Mouse (Mus musculus): ENCODE measurements around the gene Tspan3.

The Tspan3 gene

DNA sequence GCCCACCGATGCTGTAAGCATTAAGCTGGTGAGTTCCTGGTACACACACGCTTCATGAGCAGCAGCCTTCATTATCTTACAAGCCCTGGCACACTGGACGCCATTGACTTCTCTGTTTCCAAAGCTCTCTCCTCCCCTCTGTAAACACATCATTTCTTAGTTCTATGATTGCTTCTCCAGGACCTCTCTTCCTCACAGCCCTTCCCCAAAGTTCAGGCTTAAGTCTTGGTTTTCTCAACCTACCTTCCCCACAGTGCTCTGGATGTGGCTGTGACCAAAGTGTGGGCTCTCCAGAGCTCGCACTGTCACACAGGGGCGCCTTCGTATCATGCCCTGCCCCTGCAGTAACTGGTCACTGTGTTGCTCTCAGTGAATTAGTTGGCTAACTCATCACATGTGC is at the start of gene Tspan3:
Gene Tspan3, minus strand, starts transcription at position 101 of the 400 bp plus-strand sequence.
- in situ Hi-C loops (cut with MboI, MseI), result no loop called here

DNA sequence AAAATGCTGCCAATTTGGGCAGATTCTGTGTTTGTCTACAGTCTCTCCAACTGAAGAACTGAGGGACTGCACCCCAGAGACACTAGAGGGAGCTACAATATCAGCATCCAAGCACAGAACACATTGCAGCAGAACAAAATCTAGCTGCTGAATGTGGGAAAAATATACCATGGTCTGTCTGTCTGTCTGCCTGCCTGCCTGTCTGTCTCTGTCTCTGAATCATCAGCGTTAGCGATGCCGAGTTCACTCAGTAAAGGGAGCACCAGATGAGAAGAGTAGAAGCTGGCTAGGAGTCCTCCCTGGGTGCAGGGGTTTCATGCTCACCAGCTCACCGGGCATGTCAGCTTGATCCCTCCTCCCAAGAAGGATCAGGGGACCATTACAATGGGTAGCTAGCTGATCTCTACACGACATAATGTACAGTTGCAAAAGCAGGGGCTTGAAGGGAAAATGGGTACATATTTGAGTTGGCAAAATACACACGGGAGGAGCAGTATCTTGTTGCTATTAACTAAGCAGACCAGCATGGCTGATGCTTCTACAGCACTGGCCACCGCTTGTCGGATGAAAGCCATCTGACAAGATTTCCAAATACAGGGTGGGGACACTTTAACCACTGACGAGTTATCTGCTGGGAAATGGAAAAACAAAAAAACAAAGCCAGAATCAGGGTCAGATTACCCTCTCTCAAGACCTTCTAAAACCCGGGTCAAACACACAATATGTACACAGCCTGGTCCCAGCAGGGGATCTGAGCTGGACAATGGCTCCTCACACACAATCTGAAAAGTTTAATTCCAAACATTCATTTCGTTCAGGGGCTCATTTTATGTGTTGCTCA is 48.4 kb upstream of the Tspan3 start:
- in situ Hi-C loops (cut with MboI, MseI), result no loop called here

- in situ Hi-C loops (cut with MboI, MseI), result no loop called here
These were observed 43.5 kb upstream of the Tspan3 start for GRCm38 (mm10) chr9:56208817-56209216.

DNA sequence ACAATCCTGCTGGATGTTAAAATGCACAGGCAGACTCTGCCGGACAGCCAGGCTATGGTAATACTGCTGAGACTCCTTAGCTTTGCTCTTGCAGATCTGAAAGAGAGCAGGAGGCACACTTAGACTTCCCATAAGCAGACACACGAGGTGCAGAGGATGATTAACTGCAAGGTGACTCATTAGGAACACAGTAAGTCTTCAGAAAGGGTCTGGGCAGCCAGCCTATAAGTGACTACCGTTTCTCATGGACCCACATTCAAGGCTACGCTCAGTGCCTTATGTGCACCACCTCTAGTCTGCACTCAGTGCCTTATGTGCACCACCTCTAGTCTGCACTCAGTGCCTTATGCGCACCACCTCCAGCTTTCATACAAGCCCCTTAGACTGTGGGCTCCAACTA is 42.2 kb upstream of the Tspan3 start:
- in situ Hi-C loops (cut with MboI, MseI), result no loop called here

DNA sequence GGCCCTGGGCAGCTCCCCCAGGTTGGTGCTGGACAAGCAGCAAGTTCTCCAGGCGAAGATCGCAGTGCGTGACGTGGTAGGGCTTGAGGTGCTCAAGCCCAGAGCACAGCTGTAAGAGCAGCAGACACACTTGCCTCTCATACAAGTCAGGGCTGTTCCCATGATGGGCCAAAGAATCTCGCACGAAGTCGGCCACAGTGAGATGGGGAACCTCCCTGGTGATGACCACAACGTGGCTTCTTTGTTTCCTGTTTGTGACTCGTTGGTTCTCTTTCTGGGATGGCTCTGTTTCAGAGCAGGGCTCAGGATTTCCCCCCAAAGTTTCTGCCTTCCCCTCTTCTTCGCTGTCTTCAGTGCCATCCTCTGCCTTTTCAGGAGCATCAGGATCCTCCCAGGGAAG is 41.8 kb upstream of the Tspan3 start:
- in situ Hi-C loops (cut with MboI, MseI), result no loop called here

DNA sequence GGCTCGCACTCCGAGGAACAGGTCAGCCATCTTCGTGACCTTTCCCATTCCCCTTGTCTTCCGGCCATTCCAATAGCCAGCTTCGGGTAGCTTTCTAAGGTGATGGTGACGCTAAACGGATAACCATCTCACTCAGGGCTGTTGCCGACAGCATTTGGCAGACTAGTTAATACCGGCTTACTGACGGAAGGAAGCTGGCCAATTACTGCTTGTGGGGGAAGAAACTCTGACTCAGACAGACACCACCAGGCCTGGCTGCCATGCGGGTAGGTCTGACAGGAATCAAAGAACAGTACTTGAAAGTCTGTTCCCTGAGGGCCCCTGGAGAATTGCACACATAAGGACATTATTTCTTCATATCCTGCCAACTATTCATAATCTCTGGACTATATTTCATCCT is 40.1 kb upstream of the Tspan3 start:
- in situ Hi-C loops (cut with MboI, MseI), result no loop called here

DNA sequence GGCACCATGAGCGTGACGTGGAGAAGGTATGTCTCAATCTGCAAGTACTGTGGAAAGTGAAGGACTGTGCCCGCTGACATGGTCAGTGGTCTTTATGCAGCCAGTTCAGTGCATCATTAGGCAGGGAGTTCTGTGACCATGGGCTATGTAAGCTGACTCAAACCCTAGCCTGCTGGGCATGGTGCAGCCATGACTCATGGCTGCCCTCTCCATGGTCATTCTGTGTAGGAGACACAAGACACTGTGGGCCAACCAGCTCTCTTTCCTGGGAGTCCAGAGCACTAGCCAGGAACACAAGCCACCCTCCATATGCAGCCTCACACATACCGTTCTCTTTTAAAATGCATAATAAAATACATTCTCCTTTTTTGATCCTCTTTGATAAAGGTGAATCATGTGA is 39.0 kb upstream of the Tspan3 start:
- in situ Hi-C loops (cut with MboI, MseI), result loop anchor here (5.0 kb wide), 1 partner anchor 348 kb away; no protein-coding TSS in a partner anchor

DNA sequence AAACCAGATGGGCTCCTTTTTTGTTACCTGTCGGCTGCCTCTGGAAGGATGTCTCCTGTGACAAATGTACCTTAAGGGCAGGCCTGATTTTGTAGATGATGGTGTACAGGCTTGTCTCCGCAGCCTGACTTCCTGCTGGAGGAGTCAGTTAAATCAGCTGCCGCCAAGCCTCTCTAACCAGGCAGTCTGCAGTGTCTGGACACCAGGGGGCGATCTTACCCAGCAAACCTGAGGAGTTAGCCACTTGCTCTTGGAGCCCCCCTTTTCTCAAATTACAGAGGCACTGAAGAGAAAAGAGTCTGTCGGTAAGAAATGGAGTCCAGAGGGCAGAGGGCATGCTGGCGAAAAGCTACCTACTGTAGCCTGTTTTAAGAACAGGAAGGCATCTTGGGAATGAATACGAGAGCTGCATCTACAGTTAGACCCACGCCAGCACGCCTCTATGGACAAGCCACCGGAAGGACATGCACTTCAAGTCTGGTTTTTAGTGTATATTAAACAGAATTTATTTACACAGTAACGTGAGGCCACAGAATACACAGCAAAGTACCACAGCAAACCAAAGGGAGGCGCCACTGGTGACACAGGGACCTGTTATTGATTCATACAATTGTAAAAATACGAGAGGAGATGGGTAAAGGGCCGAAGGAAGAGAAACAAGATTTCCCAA is 35.5 kb upstream of the Tspan3 start:
- in situ Hi-C loops (cut with MboI, MseI), result loop anchor here (5.0 kb wide), 1 partner anchor 352 kb away; no protein-coding TSS in a partner anchor

DNA sequence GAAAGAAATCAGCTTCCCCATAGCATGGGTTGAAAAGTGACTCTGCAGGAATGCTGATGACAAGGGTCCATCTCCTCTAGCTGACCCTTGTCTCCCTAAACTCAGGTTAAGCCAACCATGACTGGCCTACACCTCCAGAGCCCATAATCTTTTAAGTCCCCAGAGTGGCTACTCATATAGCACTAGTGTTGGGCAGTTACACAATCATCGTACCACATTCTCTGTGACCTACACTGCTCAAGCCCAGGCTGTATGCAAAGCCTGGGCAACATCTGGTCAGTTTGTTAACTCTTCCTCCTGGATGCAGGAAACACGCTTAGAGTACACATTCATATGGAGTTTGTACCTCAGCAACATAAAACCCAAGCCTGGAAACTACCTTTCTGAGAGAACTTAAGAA is 34.9 kb upstream of the Tspan3 start:
- in situ Hi-C loops (cut with MboI, MseI), result loop anchor here (5.0 kb wide), 1 partner anchor 352 kb away; no protein-coding TSS in a partner anchor

DNA sequence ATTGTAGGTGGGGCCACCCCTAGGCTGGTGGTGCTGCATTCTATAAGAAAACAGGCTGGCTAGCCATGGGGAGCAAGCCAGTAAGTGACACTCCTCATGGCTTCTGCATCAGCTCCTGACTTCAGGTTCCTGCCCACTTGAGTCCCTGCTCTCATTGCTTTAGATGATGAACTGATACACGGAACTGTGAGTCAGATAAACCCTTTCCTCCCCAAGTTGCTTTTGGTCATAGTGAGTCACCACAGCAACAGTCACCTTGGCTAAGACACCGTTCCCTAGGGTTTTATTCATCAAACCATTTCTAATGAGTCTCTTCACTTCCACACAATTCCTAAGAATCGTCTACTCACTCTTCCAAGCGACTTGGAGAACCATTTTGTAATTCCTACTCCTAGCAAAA is 31.6 kb upstream of the Tspan3 start:
- in situ Hi-C loops (cut with MboI, MseI), result no loop called here

DNA sequence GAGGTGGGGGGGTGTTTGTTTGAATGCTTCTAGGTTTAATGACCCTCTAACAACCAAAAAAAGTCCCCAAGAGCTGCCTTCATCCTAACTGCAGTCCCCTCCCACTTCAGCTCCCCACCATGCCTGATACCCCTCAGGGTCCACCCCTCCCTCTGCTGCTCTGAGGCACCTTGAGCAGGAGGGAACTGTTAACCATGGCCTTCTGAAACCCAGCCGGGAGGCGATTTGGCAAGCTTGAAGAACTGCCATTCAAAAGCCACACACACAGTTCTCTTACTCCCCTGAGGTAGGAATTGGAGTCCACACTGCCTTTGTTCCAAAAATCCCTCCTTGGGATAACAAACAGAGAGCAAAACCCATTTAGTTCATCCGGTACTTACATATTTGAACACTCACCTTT is 29.9 kb upstream of the Tspan3 start:
- in situ Hi-C loops (cut with MboI, MseI), result no loop called here

DNA sequence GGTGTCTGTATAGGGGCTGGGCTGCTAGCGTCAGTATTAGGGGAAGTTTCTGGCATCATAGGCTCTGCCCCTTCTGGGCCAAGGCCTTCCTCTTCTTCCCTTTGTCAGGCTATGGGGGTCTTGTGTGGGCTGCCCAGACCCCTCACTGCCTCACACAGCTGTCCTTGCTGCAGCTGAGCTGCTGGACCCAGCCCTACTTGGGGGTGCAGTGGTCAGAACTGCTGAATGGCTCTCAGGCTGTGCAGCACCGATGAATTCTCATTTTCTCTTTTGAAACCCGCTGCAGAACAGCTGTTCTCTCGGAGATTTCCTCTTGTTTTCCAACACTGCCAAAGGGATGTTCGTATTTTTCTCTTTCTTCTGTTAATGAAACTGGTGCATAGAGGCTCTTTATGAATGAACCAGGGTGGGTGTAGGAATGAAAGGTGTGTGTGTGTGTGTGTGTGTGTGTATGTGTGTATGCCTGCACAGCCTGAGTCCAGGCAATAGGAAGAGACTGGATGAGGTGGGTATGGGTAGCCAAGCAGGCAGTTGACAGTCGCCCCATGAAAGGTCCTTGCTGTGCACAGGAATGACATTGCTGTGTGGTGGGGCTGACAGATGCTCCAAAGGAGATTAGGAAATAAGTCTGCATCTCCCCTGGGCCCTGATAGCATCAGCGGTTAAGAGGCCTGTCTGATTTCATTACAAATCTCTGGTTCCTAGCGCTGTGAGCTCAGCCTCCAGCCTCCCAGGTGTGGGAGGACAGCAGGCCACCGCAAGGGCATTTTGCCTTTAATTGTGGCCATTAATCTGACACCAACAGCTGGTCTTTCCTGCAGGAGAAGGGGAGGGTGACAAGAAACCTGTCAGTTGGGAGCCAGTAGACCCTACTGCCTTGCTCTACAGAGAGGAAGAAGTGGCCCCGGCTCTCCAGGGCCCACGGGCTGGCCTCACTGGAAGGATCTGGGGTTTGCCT is 26.5 kb upstream of the Tspan3 start:
- in situ Hi-C loops (cut with MboI, MseI), result no loop called here

GRCm38 (mm10) chr9:56180118-56180781 is 15.0 kb upstream of the Tspan3 start:
- in situ Hi-C loops (cut with MboI, MseI), result no loop called here

DNA sequence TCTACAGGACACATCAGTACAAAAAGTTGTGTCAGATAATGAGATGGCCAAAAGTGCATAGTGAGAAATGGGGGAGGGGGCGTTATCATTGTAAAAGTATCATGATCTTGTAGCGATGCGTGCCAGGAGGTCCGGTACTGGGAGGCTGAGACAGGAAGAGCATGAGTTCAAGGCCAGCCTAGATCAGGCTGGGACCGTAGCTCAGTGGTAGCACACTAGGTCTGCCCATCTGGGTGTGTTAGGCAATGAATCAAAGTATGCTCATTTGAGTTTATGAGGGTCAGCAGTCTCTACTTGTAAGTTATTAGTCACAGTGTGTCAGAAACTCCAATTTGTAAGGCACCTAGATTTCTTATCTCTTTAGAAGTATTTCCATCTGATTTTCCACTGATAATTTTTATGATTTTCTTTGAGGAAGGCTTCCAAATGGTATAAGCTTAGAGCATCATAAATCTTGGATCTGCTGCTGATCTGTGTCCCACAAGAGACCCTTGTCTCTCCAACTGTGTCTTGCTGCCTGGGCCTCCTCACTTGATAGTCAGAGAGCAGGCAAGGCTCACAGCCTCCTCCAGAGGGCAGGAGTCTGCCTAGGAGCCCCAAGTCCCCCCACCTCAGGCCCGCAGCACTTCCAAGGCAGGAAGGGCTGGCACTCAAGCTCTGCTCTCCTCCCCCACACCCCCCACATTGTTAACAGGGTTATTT is 14.3 kb upstream of the Tspan3 start:
- in situ Hi-C loops (cut with MboI, MseI), result no loop called here

DNA sequence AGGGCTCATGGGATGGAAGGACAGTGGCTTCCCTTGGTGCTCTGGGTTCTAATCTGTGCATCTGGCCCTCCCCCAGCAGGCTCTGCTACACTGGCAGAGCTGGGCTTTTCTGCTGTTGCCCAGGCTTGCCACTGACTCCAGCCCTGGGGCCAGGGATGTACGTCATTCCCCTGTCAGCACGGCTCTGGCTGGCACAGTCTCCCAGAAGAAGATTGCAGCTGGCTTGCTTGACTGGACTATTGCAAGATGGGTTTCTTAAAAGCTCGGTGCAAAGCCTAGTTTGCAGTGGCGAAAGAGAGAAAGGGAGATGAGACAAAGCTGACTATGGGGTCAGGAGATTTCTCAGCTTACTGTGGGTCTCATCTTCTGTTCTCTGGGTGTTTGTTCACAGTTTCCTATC is 12.1 kb upstream of the Tspan3 start:
- in situ Hi-C loops (cut with MboI, MseI), result no loop called here

DNA sequence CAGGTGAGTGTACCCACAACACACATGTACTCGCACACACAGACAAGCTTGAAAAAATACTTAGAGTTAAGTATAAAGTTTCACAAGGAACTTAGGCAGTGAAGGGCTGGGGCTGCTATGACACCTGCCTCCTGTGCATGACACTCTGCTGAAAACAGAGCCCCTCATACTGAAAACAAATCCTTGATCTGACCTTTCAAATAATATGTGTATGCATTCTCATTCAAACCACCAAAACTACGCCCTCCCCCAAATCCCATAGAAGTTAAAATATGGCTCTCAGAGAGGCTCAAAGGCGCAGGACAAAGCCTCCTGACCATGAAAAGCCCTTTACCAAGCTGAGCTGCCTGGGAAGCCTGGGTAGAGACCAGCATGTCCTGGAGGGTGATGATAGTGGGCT is 10.0 kb upstream of the Tspan3 start:
- in situ Hi-C loops (cut with MboI, MseI), result no loop called here

GRCm38 (mm10) chr9:56167690-56168089 is 2.4 kb upstream of the Tspan3 start:
- in situ Hi-C loops (cut with MboI, MseI), result no loop called here

DNA sequence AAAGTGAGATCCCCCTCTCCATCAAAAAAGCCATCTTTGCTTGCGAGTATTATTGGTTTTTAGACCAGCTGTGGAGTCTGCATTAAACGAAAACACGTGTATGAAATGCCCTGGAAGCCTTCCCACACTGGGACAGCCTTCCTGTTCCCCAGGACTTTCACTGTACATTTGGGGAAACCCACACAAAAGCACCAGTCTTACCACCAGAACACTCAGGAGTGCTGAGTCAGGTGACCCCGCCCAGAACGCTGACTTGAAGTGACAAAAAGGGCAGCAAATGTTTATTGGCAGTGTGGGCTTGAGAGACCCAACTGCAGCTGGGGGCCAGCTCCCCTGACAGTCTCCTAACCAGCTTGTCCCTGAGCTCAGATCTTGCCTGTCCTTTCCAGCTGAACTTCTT is 884 bp upstream of the Tspan3 start:
- in situ Hi-C loops (cut with MboI, MseI), result no loop called here

DNA sequence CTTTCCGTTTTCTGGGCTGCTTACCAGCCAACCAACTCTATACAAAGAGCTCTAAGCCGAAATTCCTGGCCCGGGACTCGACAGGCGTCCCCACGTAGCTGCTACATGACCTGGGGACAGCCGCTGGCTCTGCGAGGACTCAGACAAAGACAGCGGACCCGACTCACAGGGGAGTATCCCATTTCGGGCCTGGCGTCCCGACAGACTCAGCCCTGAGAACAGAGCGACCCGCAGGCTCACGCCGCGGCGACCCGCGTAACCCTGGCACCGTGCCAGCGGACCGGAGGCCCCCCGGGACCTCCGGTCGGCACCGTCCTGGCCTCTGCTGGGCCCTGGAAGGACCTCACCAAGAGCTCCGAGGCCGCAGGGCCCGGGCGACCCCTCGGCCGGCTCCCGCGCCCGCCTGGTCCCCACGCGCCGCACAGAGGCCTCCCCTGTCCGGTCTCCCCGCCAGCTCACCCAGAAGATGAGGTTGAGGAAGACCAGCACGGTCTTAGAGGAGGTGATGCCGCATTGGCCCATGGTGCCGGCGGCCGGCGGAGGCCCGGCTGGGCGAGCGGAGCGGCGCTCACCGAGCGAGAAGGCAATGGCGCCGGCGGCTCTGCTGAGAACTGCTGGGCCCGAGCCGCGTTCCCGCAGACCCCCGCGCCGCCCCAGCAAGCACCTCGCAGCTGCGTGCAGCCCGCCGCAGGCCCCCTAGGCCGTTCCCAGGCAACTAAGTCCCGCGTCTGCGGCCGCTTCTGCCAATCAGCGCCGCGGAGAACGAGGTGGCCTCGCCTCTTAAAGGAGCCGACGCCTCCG is 4.7 kb downstream of the Tspan3 start:
- in situ Hi-C loops (cut with MboI, MseI), result no loop called here

GRCm38 (mm10) chr9:56159456-56159855 is 5.8 kb downstream of the Tspan3 start:
- in situ Hi-C loops (cut with MboI, MseI), result no loop called here

Data from T-helper 2 cell (primary cell).